Mouse (Mus musculus) embryonic fibroblast, embryonic 13.5 days (primary cell): Measurements from ENCODE around the gene Poc1a.

ENCODE experiments used
- CTCF ChIP-seq: IDR thresholded peaks from 2 replicates; pipeline ENCODE4 v1.5.1; 2011; ENCODE audit warnings: mild to moderate bottlenecking, control low read depth, low read length, moderate library complexity, borderline replicate concordance; ENCODE audit not compliant: insufficient read depth
- POLR2A ChIP-seq: IDR thresholded peaks from 2 replicates; pipeline ENCODE4 v1.6.1; 2011; ENCODE audit warnings: low read depth, mild to moderate bottlenecking, control low read depth, low read length, moderate library complexity

DNA sequence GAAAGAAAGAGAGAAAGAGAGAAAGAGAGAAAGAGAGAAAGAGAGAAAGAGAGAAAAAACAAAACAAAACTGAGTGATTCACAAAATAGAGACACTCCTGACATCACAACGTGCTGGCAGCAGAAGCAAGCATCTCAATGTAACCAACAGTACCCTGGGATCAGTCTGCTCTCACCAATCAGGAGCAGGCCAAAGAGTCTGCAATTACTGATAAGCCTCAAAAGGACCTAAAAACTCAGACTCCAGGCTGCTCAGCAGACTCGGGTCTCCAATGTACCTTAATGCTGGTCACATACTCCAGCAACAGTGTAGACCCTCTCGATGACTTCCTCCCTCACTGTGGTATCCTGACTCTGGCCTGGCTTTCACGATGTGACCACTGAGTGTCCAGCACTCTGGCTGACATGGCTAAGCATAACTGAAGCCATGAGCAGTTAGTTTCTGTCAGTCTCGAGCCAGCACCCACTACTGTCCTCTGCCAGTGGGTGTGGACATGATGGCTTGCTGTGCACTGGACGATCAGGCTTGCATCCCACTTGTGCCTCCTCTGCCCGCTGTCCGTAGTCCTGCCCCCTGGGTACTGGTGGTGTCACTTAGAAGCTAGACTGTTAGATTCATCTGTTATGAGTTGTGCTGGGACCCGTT, 117.9 kb downstream of the Poc1a start:
- TF ChIP-seq CTCF (no peak), POLR2A (no peak)
